8 mouse cellular contexts compared by ENCODE assay signal in genomic region chr17:35917143-35917462, GRCm38 (mm10). TPM values are rescaled to one million over a fixed set of nuclear protein-coding genes. Genes with fewer than 3 reads are reported as not detected.
DNase-seq lines count a peak whose midpoint lies in the region; ATAC-seq and TF ChIP-seq lines count a peak whose summit lies in the region.

No protein-coding gene starts in this region.

- TF ChIP-seq POLR2A in olfactory bulb, adult 2 months (IDR thresholded peaks at IDR 0.05; ENCODE audit: insufficient read depth, low read depth, low read length), result no peak

- TF ChIP-seq CTCF in olfactory bulb, adult 2 months (IDR thresholded peaks at IDR 0.05; ENCODE audit: insufficient read depth, low read depth, low read length), result no peak

- no peak for ATAC-seq in kidney, embryonic 15.5 days (replicated peaks; ENCODE audit: low FRiP score)
- ATAC-seq in common myeloid progenitor, adult 5-6 weeks (replicated peaks; ENCODE audit: low read depth, poor library complexity, severe bottlenecking), result peak; percentile 1; the same call in 1 of the 2 replicates
- ATAC-seq in liver, embryonic 11.5 days (replicated peaks; ENCODE audit: low FRiP score), result no peak

- under 1% methylated on average over 8 of the region's 8 CpGs for WGBS in kidney, embryonic 15.5 days
- 0% methylated on average over 8 of the region's 8 CpGs for WGBS in liver, embryonic 11.5 days
- 0% methylated on average over 8 of the region's 8 CpGs for WGBS in olfactory bulb, adult 2 months

- H3K27me3 ChIP-seq in kidney, embryonic 15.5 days, result no peaks in the 10 kb centered on the region
- no peaks in the 10 kb centered on the region for H3K27me3 ChIP-seq in liver, embryonic 11.5 days (replicated peaks; ENCODE audit: control insufficient read depth, insufficient read depth, low read length)

- H3K27ac ChIP-seq in kidney, embryonic 15.5 days, result peak overlapping the region; percentile 98
- H3K27ac ChIP-seq in liver, embryonic 11.5 days (ENCODE audit: low read depth, low read length), result peak overlapping the region; percentile 99
- H3K27ac ChIP-seq in olfactory bulb, adult 2 months (ENCODE audit: insufficient read depth, low read depth, low read length), result peak overlapping the region; percentile 100

- H3K9me3 ChIP-seq in kidney, embryonic 15.5 days (replicated peaks), result no peaks in the 10 kb centered on the region
- H3K9me3 ChIP-seq in liver, embryonic 11.5 days (ENCODE audit: control insufficient read depth, low read length), result no peaks in the 10 kb centered on the region

- DNase-seq in kidney, adult 11 months, result no peak
- peak; percentile 40 to 49 for DNase-seq in heart, postnatal 14 days
- no peak for DNase-seq in liver, embryonic 11.5 days (ENCODE audit: low spot score)
- no peak for DNase-seq in gastrocnemius, adult 18-20 months (ENCODE audit: low spot score)
- DNase-seq in testis, postnatal 14 days (ENCODE audit: low spot score), result no peak

- H3K9ac ChIP-seq in kidney, embryonic 15.5 days, result peak overlapping the region; percentile 83
- H3K9ac ChIP-seq in liver, embryonic 11.5 days (ENCODE audit: low read depth, low read length), result peak overlapping the region; percentile 100

- peaks cover 41% of the 10 kb centered on the region for H3K4me1 ChIP-seq in kidney, embryonic 15.5 days
- peaks cover 34% of the 10 kb centered on the region for H3K4me1 ChIP-seq in liver, embryonic 11.5 days (replicated peaks; ENCODE audit: control insufficient read depth, insufficient read depth, low read length)
- peaks cover 9% of the 10 kb centered on the region for H3K4me1 ChIP-seq in olfactory bulb, adult 2 months (ENCODE audit: control insufficient read depth, insufficient read depth, low read length)

- H3K4me3 ChIP-seq in kidney, embryonic 15.5 days (replicated peaks), result peak overlapping the region; percentile 67
- H3K4me3 ChIP-seq in liver, embryonic 11.5 days (ENCODE audit: low read depth, low read length), result peak overlapping the region; percentile 78
- H3K4me3 ChIP-seq in olfactory bulb, adult 2 months (ENCODE audit: insufficient read depth, low read depth, low read length), result peak overlapping the region; percentile 78

- peak overlapping the region; percentile 84 for H3K4me2 ChIP-seq in kidney, embryonic 15.5 days
- peak overlapping the region; percentile 99 for H3K4me2 ChIP-seq in liver, embryonic 11.5 days

- intact Hi-C loops in heart, postnatal 14 days (cut with DNase I), result no loop called here

- H3K36me3 ChIP-seq in kidney, embryonic 15.5 days, result peaks cover 27% of the 10 kb centered on the region
- H3K36me3 ChIP-seq in liver, embryonic 11.5 days (ENCODE audit: control insufficient read depth, insufficient read depth, low read length), result peaks cover 14% of the 10 kb centered on the region

RNA-seq across cellular contexts. Expression of gene Ppp1r10, which starts 0.9 kb away (rescaled TPM):
- polyA plus RNA-seq in kidney, embryonic 15.5 days (2015; fragmentation: Nextera tagmentation; extraction: Ambion mirVana), result 47.5 and 47.6 TPM in 2 replicates
- 101 and 107 TPM in 2 replicates for total RNA-seq in common myeloid progenitor, adult 5-6 weeks (2017)
- 10 to 100 TPM; 43.4 to 49.0 TPM for total RNA-seq in heart, postnatal 14 days (2021)
- 35.4 and 39.7 TPM in 2 replicates for polyA plus RNA-seq in liver, embryonic 11.5 days (2014; fragmentation: Nextera tagmentation; extraction: Ambion mirVana)
- polyA plus RNA-seq in olfactory bulb, adult 2 months (2012; ENCODE audit: insufficient read depth, insufficient read length, low replicate concordance, missing spikeins), result not detected in 2 replicates
- 10 to 100 TPM; 23.2 to 43.9 TPM for total RNA-seq in gastrocnemius, adult 18-20 months (2021)

RNA-seq across cellular contexts. Expression of gene Mrps18b, which starts 0.9 kb away (rescaled TPM):
- 88.9 and 89.4 TPM in 2 replicates for polyA plus RNA-seq in kidney, embryonic 15.5 days (2015; fragmentation: Nextera tagmentation; extraction: Ambion mirVana)
- total RNA-seq in common myeloid progenitor, adult 5-6 weeks (2017), result 52.4 and 66.3 TPM in 2 replicates
- 10 to 100 TPM; 47.9 to 49.0 TPM for total RNA-seq in heart, postnatal 14 days (2021)
- polyA plus RNA-seq in liver, embryonic 11.5 days (2014; fragmentation: Nextera tagmentation; extraction: Ambion mirVana), result 167 and 172 TPM in 2 replicates
- not detected in 2 replicates for polyA plus RNA-seq in olfactory bulb, adult 2 months (2012; ENCODE audit: insufficient read depth, insufficient read length, low replicate concordance, missing spikeins)
- total RNA-seq in gastrocnemius, adult 18-20 months (2021), result 10 to 100 TPM; 61.6 to 62.4 TPM

RNA-seq across cellular contexts. Expression of gene Atat1, which starts 7.2 kb away (rescaled TPM):
- polyA plus RNA-seq in kidney, embryonic 15.5 days (2015; fragmentation: Nextera tagmentation; extraction: Ambion mirVana), result 86.5 and 91.6 TPM in 2 replicates
- 10.8 and 13.6 TPM in 2 replicates for total RNA-seq in common myeloid progenitor, adult 5-6 weeks (2017)
- 1 to 10 TPM; 7.7 to 9.5 TPM for total RNA-seq in heart, postnatal 14 days (2021)
- 39.5 and 40.0 TPM in 2 replicates for polyA plus RNA-seq in liver, embryonic 11.5 days (2014; fragmentation: Nextera tagmentation; extraction: Ambion mirVana)
- not detected in 2 replicates for polyA plus RNA-seq in olfactory bulb, adult 2 months (2012; ENCODE audit: insufficient read depth, insufficient read length, low replicate concordance, missing spikeins)
- 1 to 10 TPM; 3.9 to 4.8 TPM for total RNA-seq in gastrocnemius, adult 18-20 months (2021)

RNA-seq across cellular contexts. Expression of gene 2310061I04Rik, which starts 19.9 kb away (rescaled TPM):
- 31.2 and 34.7 TPM in 2 replicates for polyA plus RNA-seq in kidney, embryonic 15.5 days (2015; fragmentation: Nextera tagmentation; extraction: Ambion mirVana)
- 6.3 and 10.9 TPM in 2 replicates for total RNA-seq in common myeloid progenitor, adult 5-6 weeks (2017)
- 10 to 100 TPM; 83.9 to 89.3 TPM for total RNA-seq in heart, postnatal 14 days (2021)
- polyA plus RNA-seq in liver, embryonic 11.5 days (2014; fragmentation: Nextera tagmentation; extraction: Ambion mirVana), result 33.7 and 34.0 TPM in 2 replicates
- not detected in 2 replicates for polyA plus RNA-seq in olfactory bulb, adult 2 months (2012; ENCODE audit: insufficient read depth, insufficient read length, low replicate concordance, missing spikeins)
- total RNA-seq in gastrocnemius, adult 18-20 months (2021), result 10 to 100 TPM; 78.6 to 79.3 TPM

RNA-seq across cellular contexts. Expression of gene Dhx16, which starts 37.5 kb away (rescaled TPM):
- 40.9 and 42.4 TPM in 2 replicates for polyA plus RNA-seq in kidney, embryonic 15.5 days (2015; fragmentation: Nextera tagmentation; extraction: Ambion mirVana)
- total RNA-seq in common myeloid progenitor, adult 5-6 weeks (2017), result 42.3 and 52.4 TPM in 2 replicates
- total RNA-seq in heart, postnatal 14 days (2021), result 10 to 100 TPM; 20.6 to 24.9 TPM
- polyA plus RNA-seq in liver, embryonic 11.5 days (2014; fragmentation: Nextera tagmentation; extraction: Ambion mirVana), result 69.1 and 70.4 TPM in 2 replicates
- polyA plus RNA-seq in olfactory bulb, adult 2 months (2012; ENCODE audit: insufficient read depth, insufficient read length, low replicate concordance, missing spikeins), result not detected in 2 replicates
- total RNA-seq in gastrocnemius, adult 18-20 months (2021), result 10 to 100 TPM; 11.7 to 14.1 TPM

Comparison
In these comparisons a context has a peak if more than half of its experiments do, and no peak if none do; other contexts are left out.
1. DNase-seq: peak in heart, postnatal 14 days (2 of 2); none in kidney, adult 11 months (single experiment), liver, embryonic 11.5 days (single experiment), gastrocnemius, adult 18-20 months (single experiment) and testis, postnatal 14 days (single experiment).
2. Peak in every context shown above with its lines, with median percentiles within 50 percentile points of each other: H3K27ac ChIP-seq and H3K4me3 ChIP-seq.